Mouse (Mus musculus): ENCODE results near the gene Dpm3.
"Not testable (repeated sequence)": the region's sequence is repeated elsewhere in the genome, so short reads cannot be mapped to it uniquely, and the experiment has no call there.

Gene Dpm3

GRCm38 (mm10) chr3:89259076-89259475 lies at the start of gene Dpm3:
Gene Dpm3, plus strand, starts transcription at chr3:89259358.
- in situ Hi-C loops (cut with MboI; ENCODE audit: low sequenced_read_pairs) = no loop called here

- in situ Hi-C loops (cut with MboI; ENCODE audit: low sequenced_read_pairs) = no loop called here
Observed at GRCm38 (mm10) chr3:89209731-89210130, 49.4 kb upstream of the Dpm3 start.

- in situ Hi-C loops (cut with MboI; ENCODE audit: low sequenced_read_pairs) = no loop called here
Observed at GRCm38 (mm10) chr3:89210162-89210561, 49.0 kb upstream of the Dpm3 start.

- in situ Hi-C loops (cut with MboI; ENCODE audit: low sequenced_read_pairs) = no loop called here
Observed at GRCm38 (mm10) chr3:89210731-89211130, 48.4 kb upstream of the Dpm3 start.

GRCm38 (mm10) chr3:89213803-89214530 lies 45.2 kb upstream of the Dpm3 start:
- in situ Hi-C loops (cut with MboI; ENCODE audit: low sequenced_read_pairs) = no loop called here

GRCm38 (mm10) chr3:89214681-89215411 lies 44.3 kb upstream of the Dpm3 start, which contains the start of gene Thbs3:
Gene Thbs3, plus strand, starts transcription at chr3:89215180.
- in situ Hi-C loops (cut with MboI; ENCODE audit: low sequenced_read_pairs) = no loop called here

GRCm38 (mm10) chr3:89215853-89216252 lies 43.3 kb upstream of the Dpm3 start:
- in situ Hi-C loops (cut with MboI; ENCODE audit: low sequenced_read_pairs) = no loop called here

GRCm38 (mm10) chr3:89216407-89216806 lies 42.8 kb upstream of the Dpm3 start:
- in situ Hi-C loops (cut with MboI; ENCODE audit: low sequenced_read_pairs) = not testable (repeated sequence)

- in situ Hi-C loops (cut with MboI; ENCODE audit: low sequenced_read_pairs) = no loop called here
Observed at GRCm38 (mm10) chr3:89218271-89218670, 40.9 kb upstream of the Dpm3 start.

GRCm38 (mm10) chr3:89219546-89219945 lies 39.6 kb upstream of the Dpm3 start:
- in situ Hi-C loops (cut with MboI; ENCODE audit: low sequenced_read_pairs) = no loop called here

- in situ Hi-C loops (cut with MboI; ENCODE audit: low sequenced_read_pairs) = no loop called here
Observed at GRCm38 (mm10) chr3:89221167-89221566, 38.0 kb upstream of the Dpm3 start.

GRCm38 (mm10) chr3:89224796-89225195 lies 34.4 kb upstream of the Dpm3 start:
- in situ Hi-C loops (cut with MboI; ENCODE audit: low sequenced_read_pairs) = no loop called here

GRCm38 (mm10) chr3:89225321-89225815 lies 33.8 kb upstream of the Dpm3 start:
- in situ Hi-C loops (cut with MboI; ENCODE audit: low sequenced_read_pairs) = no loop called here

GRCm38 (mm10) chr3:89225918-89226317 lies 33.2 kb upstream of the Dpm3 start:
- in situ Hi-C loops (cut with MboI; ENCODE audit: low sequenced_read_pairs) = no loop called here

- in situ Hi-C loops (cut with MboI; ENCODE audit: low sequenced_read_pairs) = no loop called here
Observed at GRCm38 (mm10) chr3:89226361-89226760, 32.8 kb upstream of the Dpm3 start.

- in situ Hi-C loops (cut with MboI; ENCODE audit: low sequenced_read_pairs) = no loop called here
Observed at GRCm38 (mm10) chr3:89226900-89227299, 32.3 kb upstream of the Dpm3 start, which contains the start of gene Mtx1. Gene Mtx1, minus strand, starts transcription at chr3:89227088.

- in situ Hi-C loops (cut with MboI; ENCODE audit: low sequenced_read_pairs) = no loop called here
Observed at GRCm38 (mm10) chr3:89227307-89228179, 31.6 kb upstream of the Dpm3 start.

- in situ Hi-C loops (cut with MboI; ENCODE audit: low sequenced_read_pairs) = no loop called here
Observed at GRCm38 (mm10) chr3:89228180-89228549, 31.0 kb upstream of the Dpm3 start.

GRCm38 (mm10) chr3:89228836-89229235 lies 30.3 kb upstream of the Dpm3 start, which contains the start of gene Muc1:
Gene Muc1, plus strand, starts transcription at chr3:89229057.
- in situ Hi-C loops (cut with MboI; ENCODE audit: low sequenced_read_pairs) = no loop called here

GRCm38 (mm10) chr3:89229276-89229675 lies 29.9 kb upstream of the Dpm3 start:
- in situ Hi-C loops (cut with MboI; ENCODE audit: low sequenced_read_pairs) = no loop called here

- in situ Hi-C loops (cut with MboI; ENCODE audit: low sequenced_read_pairs) = no loop called here
Observed at GRCm38 (mm10) chr3:89230561-89230960, 28.6 kb upstream of the Dpm3 start.
